Mouse (Mus musculus): ENCODE results near the gene Trpm6. TPM values are rescaled to one million over a fixed set of nuclear protein-coding genes. Genes with fewer than 3 reads are reported as not detected.

The Trpm6 gene
- polyA plus RNA-seq, 1 experiment from 2014 or later = 0.16 TPM

DNA sequence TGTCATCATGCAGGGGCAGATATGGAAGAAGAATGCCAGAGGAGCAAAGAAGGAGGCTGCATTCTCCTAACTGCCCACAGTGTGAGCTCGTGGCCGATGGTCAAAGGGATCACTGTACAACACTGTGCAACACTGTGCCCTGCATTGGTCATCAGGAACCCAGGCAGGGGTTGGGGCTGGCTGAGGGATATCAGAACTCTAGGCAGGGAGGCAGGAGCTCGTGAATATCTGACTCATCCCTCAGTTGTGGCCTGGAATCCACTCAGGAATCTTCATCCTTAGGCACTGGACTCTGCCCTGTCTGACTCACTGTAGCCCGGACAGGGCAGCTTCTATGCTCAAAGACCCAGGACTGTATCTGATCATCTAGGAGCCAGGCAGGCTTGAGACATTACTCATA lies 140.4 kb downstream of the Trpm6 start:
- ATAC-seq (ENCODE audit: extremely low read depth, insufficient number of reproducible peaks, low FRiP score, low TSS enrichment) = no peak
- peaks cover 6% of the 10 kb centered on the region; the same call in 1 of the 2 replicates for H3K4me1 ChIP-seq
- H3K9me3 ChIP-seq = no peaks in the 10 kb centered on the region
- H3K4me2 ChIP-seq = no peak overlapping the region
- H3K4me3 ChIP-seq = no peak overlapping the region
- 62% methylated on average over 4 of the region's 4 CpGs for WGBS
- 0 out of 2 replicates have a peak, but pooled peaks cover 3% of the 10 kb centered on the region for H3K27me3 ChIP-seq (replicated peaks)
- H3K36me3 ChIP-seq = no peaks in the 10 kb centered on the region
- no peak overlapping the region for H3K9ac ChIP-seq
- H3K27ac ChIP-seq (replicated peaks) = no peak overlapping the region

DNA sequence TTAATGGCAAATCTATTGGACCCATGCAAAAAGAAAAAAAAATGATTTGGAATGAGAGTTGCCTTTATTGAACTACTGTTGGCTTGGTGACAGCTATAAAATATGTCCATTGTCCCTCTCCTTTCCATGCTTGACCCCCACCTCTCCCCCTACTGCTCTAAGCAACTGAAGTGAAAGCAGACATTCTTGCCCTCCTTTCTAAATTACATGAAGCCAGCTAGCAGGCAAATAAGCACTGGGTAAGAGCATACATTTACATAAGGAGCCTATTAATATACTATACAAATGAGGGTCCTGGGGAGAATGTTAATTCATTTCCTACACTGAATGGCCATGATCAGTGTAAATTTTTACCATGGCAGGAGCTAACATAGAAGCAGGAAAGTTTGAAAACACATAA lies 148.5 kb downstream of the Trpm6 start:
- H3K36me3 ChIP-seq = no peaks in the 10 kb centered on the region
- H3K9me3 ChIP-seq = no peaks in the 10 kb centered on the region
- no peaks in the 10 kb centered on the region for H3K4me1 ChIP-seq
- H3K9ac ChIP-seq = no peak overlapping the region
- H3K27ac ChIP-seq (replicated peaks) = no peak overlapping the region
- H3K27me3 ChIP-seq (replicated peaks) = no peaks in the 10 kb centered on the region
- H3K4me3 ChIP-seq = no peak overlapping the region
- H3K4me2 ChIP-seq = no peak overlapping the region
- no peak for ATAC-seq (ENCODE audit: extremely low read depth, insufficient number of reproducible peaks, low FRiP score, low TSS enrichment)

DNA sequence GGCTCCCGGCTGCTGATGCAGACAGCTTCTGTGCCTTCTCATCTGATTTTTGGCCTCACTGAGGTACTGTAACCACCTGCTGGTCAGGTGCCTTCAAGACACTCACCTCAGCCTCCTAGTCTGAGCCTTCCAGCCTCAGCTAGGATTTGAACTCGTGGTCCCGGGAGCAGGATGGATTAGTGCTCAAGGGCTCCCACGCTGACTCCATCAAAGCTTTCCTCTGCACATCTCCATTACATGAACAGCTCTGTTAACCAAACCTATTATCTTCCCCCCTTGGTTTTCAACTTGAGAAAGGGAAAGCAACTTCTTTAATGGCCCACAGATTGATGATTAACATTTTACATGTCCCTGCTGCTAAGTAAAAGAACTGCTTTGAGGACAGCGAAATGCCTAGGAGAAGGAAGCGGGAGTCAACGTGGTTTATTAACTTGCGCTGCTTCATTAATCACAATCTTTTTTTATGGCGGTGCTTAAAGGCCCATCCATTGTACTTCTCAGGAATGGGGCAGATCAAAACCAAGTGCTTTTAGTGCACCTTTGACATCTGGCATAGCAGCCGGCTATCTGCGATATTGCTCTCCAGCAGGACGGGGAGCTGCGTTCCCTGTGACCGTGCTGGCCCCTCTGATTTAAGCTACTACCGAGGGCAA lies 152.4 kb downstream of the Trpm6 start:
- H3K27me3 ChIP-seq (replicated peaks) = no peaks in the 10 kb centered on the region
- no peak overlapping the region for H3K4me3 ChIP-seq
- H3K36me3 ChIP-seq = no peaks in the 10 kb centered on the region
- ATAC-seq (ENCODE audit: extremely low read depth, insufficient number of reproducible peaks, low FRiP score, low TSS enrichment) = no peak
- H3K4me1 ChIP-seq = no peaks in the 10 kb centered on the region
- H3K4me2 ChIP-seq = no peak overlapping the region
- H3K27ac ChIP-seq (replicated peaks) = no peak overlapping the region
- no peak overlapping the region for H3K9ac ChIP-seq
- no peaks in the 10 kb centered on the region for H3K9me3 ChIP-seq
- WGBS = 82% methylated on average over 15 of the region's 15 CpGs

DNA sequence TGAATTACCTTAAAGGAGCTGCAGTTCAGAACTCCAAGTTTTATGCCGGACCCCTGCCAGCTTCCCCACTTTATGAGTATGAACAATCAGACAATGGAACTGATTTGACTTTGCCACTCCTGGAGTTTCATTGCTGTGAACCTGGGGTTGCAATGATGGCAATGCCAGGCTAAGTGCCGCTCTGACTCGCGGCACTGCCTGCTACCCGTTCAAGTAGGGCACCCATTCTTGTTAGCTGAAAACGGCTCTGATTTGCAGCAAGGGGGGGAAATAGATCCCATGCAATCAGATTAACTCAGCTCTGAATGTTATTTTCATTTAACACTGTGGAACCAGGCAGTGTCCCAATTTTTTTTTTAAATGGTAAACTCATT lies 152.9 kb downstream of the Trpm6 start:
- 81% methylated on average over 6 of the region's 6 CpGs for WGBS

DNA sequence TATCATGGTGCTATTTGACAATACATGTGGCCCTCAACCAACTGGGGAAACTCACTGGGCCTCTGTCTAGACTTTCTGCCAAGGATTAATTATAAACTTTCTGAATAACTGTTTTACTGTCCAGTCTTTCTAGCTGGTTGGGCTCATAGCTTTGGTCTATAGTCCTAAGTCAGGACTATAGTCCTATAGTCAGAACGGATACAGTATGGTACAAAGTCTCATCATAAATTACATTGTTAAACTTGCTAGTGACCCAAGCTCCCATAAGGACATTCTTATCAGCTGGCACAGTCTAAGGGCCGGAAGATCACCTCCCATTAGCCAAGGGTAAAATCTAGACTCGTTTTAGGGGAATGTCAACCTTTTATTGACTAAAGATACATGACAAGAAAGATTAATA lies 155.7 kb downstream of the Trpm6 start:
- H3K9me3 ChIP-seq = no peaks in the 10 kb centered on the region
- 58% methylated on average over 3 of the region's 3 CpGs for WGBS

More for the DNA sequence above, 152.9 kb downstream of the Trpm6 start:
- Histone ChIP-seq H3K9ac (no peak overlapping the region), H3K27me3 (replicated peaks) (no peaks in the 10 kb centered on the region), H3K4me3 (no peak overlapping the region), H3K27ac (replicated peaks) (no peak overlapping the region), H3K9me3 (no peaks in the 10 kb centered on the region), H3K36me3 (no peaks in the 10 kb centered on the region), H3K4me2 (no peak overlapping the region), H3K4me1 (no peaks in the 10 kb centered on the region)
- ATAC-seq (ENCODE audit: extremely low read depth, insufficient number of reproducible peaks, low FRiP score, low TSS enrichment) = no peak

DNA sequence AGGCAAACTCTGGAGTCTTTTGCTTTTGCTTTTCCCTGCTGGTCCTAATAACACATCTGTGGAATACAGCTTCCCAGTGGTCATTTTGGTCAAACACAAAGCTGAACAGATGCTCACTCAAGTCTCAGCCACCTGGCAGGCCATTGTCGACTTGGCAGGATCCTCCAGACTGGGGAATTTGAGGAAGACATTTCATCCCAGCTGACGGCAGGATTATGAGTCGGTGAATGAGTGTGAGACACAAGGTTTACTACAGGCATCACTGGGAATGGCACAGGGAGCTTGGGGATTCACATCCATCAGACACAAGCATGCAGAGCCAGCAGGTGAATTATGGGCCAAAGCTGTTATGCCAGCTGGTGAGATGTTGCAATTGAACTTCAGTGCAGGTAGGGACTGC lies 159.9 kb downstream of the Trpm6 start:
- H3K27me3 ChIP-seq (replicated peaks) = no peaks in the 10 kb centered on the region
- 76% methylated on average over 3 of the region's 3 CpGs for WGBS

More for the DNA sequence above, 155.7 kb downstream of the Trpm6 start:
- H3K4me3 ChIP-seq = no peak overlapping the region
- no peaks in the 10 kb centered on the region for H3K27me3 ChIP-seq (replicated peaks)
- H3K4me1 ChIP-seq = no peaks in the 10 kb centered on the region
- no peak overlapping the region for H3K4me2 ChIP-seq
- no peak overlapping the region for H3K9ac ChIP-seq
- no peaks in the 10 kb centered on the region for H3K36me3 ChIP-seq
- no peak for ATAC-seq (ENCODE audit: extremely low read depth, insufficient number of reproducible peaks, low FRiP score, low TSS enrichment)
- H3K27ac ChIP-seq (replicated peaks) = no peak overlapping the region

DNA sequence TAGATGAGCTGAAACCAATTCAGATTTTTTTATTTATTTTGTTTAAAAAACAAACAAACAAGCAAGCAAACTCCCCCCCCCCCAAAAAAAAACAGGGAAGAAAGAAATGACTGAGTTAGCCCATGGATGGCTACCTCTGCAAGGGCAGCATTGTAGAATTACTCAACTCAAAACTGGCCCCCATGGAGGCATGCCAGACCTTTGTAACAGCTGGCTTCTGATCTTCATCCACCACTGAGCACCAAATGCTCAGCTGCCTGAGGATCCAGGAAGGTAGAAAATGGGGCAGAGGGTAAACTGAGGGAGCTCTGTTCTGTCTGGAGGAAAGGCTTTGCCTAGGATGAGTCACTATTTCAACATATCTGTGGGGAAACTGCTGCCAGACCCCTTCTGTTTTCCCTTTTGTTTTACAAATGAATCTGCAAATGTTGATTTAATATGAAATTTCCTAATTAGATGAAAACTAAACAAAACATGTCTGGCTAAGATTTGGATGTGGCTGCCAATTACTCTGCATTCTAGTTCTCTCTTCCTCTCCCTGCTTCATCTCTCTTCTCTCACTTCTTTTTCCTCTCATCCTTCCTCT lies 162.1 kb downstream of the Trpm6 start:
- Histone ChIP-seq H3K27ac (replicated peaks) (no peak overlapping the region), H3K4me1 (no peaks in the 10 kb centered on the region), H3K27me3 (replicated peaks) (no peaks in the 10 kb centered on the region), H3K4me3 (no peak overlapping the region), H3K36me3 (no peaks in the 10 kb centered on the region), H3K9ac (no peak overlapping the region), H3K4me2 (no peak overlapping the region), H3K9me3 (no peaks in the 10 kb centered on the region)
- no peak for ATAC-seq (ENCODE audit: extremely low read depth, insufficient number of reproducible peaks, low FRiP score, low TSS enrichment)

More for the DNA sequence above, 159.9 kb downstream of the Trpm6 start:
- H3K27ac ChIP-seq (replicated peaks) = no peak overlapping the region
- H3K9me3 ChIP-seq = no peaks in the 10 kb centered on the region
- no peaks in the 10 kb centered on the region for H3K36me3 ChIP-seq
- H3K4me1 ChIP-seq = no peaks in the 10 kb centered on the region
- H3K9ac ChIP-seq = no peak overlapping the region
- H3K4me2 ChIP-seq = no peak overlapping the region
- no peak overlapping the region for H3K4me3 ChIP-seq
- no peak for ATAC-seq (ENCODE audit: extremely low read depth, insufficient number of reproducible peaks, low FRiP score, low TSS enrichment)

DNA sequence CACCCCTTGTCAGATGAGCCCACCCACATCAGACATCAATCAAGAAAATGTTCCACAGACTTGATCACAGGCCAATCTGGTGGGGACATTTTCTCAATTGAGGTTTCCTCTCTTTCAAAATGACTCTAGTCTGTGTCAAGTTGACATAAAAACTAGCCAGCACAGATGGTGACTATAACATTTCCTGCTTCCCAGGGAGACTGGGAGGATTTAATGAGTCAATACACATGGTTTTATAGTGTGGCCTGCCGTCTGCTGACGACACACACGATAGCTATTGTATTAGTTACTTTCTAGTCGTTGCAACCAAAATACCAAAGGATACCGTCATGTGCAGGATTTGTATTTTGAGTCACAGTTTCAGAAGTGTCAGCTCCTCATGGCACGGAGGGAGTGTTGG lies 191.6 kb downstream of the Trpm6 start:
- no peak overlapping the region for H3K4me2 ChIP-seq
- H3K9me3 ChIP-seq = no peaks in the 10 kb centered on the region
- H3K27ac ChIP-seq (replicated peaks) = no peak overlapping the region
- no peaks in the 10 kb centered on the region for H3K27me3 ChIP-seq (replicated peaks)
- 75% methylated on average over 6 of the region's 6 CpGs for WGBS
- H3K36me3 ChIP-seq = no peaks in the 10 kb centered on the region
- no peaks in the 10 kb centered on the region for H3K4me1 ChIP-seq
- H3K9ac ChIP-seq = no peak overlapping the region
- H3K4me3 ChIP-seq = no peak overlapping the region
- ATAC-seq (ENCODE audit: extremely low read depth, insufficient number of reproducible peaks, low FRiP score, low TSS enrichment) = no peak

Other genes with a start within 250 kb of the Trpm6 start
- 66.5 and 75.0 TPM in 2 replicates for gene Ostf1, start 118.2 kb upstream of the Trpm6 start, polyA plus RNA-seq (2015; fragmentation: Nextera tagmentation; extraction: Ambion mirVana)
- 6.3 and 7.7 TPM in 2 replicates for gene Nmrk1, start 118.0 kb upstream of the Trpm6 start, polyA plus RNA-seq (2015; fragmentation: Nextera tagmentation; extraction: Ambion mirVana)
- 21.0 and 22.2 TPM in 2 replicates for gene Carnmt1, start 79.2 kb upstream of the Trpm6 start, polyA plus RNA-seq (2015; fragmentation: Nextera tagmentation; extraction: Ambion mirVana)
- gene D030056L22Rik, start 36.8 kb upstream of the Trpm6 start, polyA plus RNA-seq (2015; fragmentation: Nextera tagmentation; extraction: Ambion mirVana) = 21.9 and 26.0 TPM in 2 replicates